Mouse (Mus musculus): ENCODE data around the gene Rab30. TPM values are rescaled to one million over a fixed set of nuclear protein-coding genes. Genes with fewer than 3 reads are reported as not detected.

Gene Rab30
- polyA plus RNA-seq, 1 experiment from 2014 or later: 24.4 TPM

DNA sequence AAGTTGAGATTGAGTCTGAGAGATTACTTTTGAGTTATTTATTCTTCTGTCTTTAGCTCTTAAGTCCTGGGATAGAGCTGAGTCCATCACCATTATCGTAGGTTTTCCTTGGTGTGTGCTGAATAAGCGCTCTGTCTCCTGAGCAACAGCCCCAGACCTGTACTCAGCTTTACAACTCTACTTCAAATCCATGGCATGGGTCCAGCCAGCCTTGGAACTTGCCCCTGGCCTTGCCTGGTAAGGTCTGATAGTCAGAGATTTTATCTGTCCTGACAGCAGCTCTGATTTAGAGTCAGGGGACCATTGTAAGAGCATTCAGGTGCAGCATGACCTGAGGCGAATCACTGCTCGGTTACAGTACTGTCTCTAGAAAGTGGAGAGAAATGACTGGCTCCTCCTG lies 66.1 kb downstream of the Rab30 start:
- H3K36me3 ChIP-seq: no peaks in the 10 kb centered on the region
- H3K4me1 ChIP-seq (replicated peaks): 0 out of 2 replicates have a peak, but pooled peaks cover 6% of the 10 kb centered on the region
- H3K4me3 ChIP-seq (replicated peaks): no peak overlapping the region
- no peaks in the 10 kb centered on the region for H3K27me3 ChIP-seq (replicated peaks)
- H3K27ac ChIP-seq: no peak overlapping the region
- ATAC-seq: no peak
- no peak overlapping the region for H3K4me2 ChIP-seq (replicated peaks)
- no peaks in the 10 kb centered on the region for H3K9me3 ChIP-seq
- WGBS: 76% methylated on average over 4 of the region's 4 CpGs
- H3K9ac ChIP-seq: no peak overlapping the region

DNA sequence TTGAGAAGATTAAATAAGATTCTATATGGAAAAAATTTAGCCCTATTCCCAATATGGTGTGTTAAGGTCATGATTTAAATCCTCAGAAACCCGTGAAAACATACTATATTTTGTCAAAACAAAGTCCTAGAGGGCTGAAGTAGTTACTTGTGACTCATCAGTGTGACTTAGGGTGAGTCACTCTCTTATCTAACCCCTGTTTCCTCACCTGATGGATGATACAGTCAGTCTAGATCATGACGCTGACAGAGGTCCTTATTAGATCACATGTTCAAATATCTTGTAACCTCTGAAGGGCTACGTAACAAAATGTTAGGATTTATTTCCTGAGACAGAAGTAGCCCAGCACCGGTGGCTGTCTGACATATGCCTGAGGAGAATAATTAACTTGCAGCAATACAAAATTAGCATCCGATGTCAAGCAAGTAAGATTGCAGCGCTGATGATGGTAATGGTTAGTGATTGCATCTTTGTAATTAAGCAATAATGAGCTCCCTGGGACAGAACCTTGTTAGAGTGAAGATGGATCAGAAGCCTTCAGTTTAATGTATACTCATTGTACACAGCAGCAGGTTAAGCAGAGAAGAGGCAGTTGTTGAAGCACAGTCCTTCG lies 70.4 kb downstream of the Rab30 start:
- H3K9me3 ChIP-seq: no peaks in the 10 kb centered on the region
- H3K4me1 ChIP-seq (replicated peaks): 0 out of 2 replicates have a peak, but pooled peaks cover 4% of the 10 kb centered on the region
- H3K4me2 ChIP-seq (replicated peaks): no peak overlapping the region
- no peak overlapping the region for H3K9ac ChIP-seq
- no peaks in the 10 kb centered on the region for H3K27me3 ChIP-seq (replicated peaks)
- 72% methylated on average over 7 of the region's 7 CpGs for WGBS
- ATAC-seq: peak; percentile 66
- no peak overlapping the region for H3K27ac ChIP-seq
- H3K36me3 ChIP-seq: no peaks in the 10 kb centered on the region
- H3K4me3 ChIP-seq (replicated peaks): no peak overlapping the region

DNA sequence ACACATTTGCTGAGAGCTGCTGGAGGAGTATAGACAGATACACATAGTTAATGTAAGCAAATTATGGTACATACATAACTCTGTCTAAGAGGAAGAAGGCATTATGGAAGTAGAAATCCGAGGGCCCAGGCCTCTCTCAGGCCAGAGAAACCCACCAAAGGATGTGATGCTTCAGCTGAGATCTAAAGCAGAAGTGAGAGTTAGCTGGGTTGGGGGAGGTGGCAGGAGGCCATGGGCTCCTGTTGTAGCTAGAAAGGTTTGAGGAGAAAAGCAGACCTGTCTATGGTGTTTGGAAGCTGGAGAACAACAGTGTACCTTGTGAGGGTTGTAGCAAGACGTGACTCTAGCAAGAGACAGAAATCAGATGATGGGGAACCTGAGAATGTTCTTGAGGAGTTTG lies 75.8 kb downstream of the Rab30 start:
- Histone ChIP-seq H3K27ac (no peak overlapping the region), H3K27me3 (replicated peaks) (no peaks in the 10 kb centered on the region), H3K9me3 (no peaks in the 10 kb centered on the region), H3K36me3 (no peaks in the 10 kb centered on the region), H3K4me3 (replicated peaks) (no peak overlapping the region), H3K9ac (no peak overlapping the region), H3K4me2 (replicated peaks) (no peak overlapping the region), H3K4me1 (replicated peaks) (0 out of 2 replicates have a peak, but pooled peaks cover 6% of the 10 kb centered on the region)
- 69% methylated on average over 2 of the region's 2 CpGs for WGBS
- ATAC-seq: no peak

DNA sequence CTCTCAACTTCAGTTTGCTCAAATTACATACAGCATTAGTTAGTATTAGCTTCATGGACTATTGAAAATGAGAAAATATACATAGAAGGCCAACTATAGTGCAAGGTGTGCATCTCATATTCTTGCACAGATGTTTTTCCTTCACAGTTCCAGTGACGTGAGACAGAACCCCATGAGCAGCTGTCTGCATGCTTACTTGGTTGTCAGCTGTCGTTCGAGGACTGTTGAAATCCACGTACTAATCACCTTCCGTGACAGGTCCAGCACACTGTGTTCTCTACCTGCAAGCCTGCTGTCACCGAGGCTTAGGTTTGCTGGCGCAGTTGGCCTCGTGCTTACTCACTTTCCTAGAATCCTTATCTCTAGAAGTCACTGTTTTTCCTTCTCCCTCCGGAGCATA lies 76.5 kb downstream of the Rab30 start:
- 80% methylated on average over 9 of the region's 9 CpGs for WGBS
- H3K9me3 ChIP-seq: no peaks in the 10 kb centered on the region
- no peak overlapping the region for H3K27ac ChIP-seq
- ATAC-seq: no peak
- H3K36me3 ChIP-seq: no peaks in the 10 kb centered on the region
- no peaks in the 10 kb centered on the region for H3K27me3 ChIP-seq (replicated peaks)
- H3K9ac ChIP-seq: no peak overlapping the region
- H3K4me2 ChIP-seq (replicated peaks): no peak overlapping the region
- 0 out of 2 replicates have a peak, but pooled peaks cover 12% of the 10 kb centered on the region for H3K4me1 ChIP-seq (replicated peaks)
- H3K4me3 ChIP-seq (replicated peaks): no peak overlapping the region

DNA sequence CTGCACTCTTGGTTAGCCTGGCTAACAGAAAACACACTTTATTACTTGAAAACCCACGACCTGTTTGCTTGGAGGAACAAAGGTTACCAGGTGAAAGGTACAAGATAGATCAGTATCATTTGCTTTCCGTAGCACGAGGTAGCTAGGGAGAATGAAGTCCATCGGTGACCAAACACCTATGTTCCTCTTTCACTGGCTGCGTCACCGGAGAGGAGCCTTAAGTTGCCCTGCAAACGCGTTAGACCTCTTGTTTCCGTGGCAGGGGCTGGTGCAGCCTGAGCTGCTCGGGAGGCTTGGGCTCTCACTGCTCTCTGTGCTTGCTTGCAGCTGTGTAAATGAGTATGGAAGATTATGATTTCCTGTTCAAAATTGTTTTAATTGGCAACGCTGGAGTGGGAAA lies 78.3 kb downstream of the Rab30 start:
- Histone ChIP-seq H3K27ac (0 out of 2 replicates have a peak overlapping the region, but pooled peaks have one; percentile 27), H3K4me2 (replicated peaks) (0 out of 2 replicates have a peak overlapping the region, but pooled peaks have one; percentile 17)

DNA sequence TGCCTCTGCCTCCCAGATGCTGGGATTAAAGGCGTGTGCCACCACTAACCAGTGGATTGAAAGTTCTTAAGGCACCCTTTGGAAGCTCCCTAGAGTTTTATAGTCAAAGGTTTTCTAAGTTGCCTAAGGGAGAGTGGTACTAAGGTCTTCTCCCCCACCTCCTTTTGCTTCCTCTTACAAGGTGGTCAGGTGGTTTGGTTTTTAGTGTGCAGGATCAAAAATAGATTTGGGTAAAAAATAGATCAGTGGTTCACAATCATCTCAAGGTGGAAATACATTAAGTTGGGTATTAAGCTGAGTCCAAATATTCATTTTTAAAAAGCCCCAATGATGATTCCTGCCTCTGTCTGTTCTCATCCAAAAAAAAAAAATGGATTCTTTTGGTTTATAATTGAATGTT lies 79.0 kb downstream of the Rab30 start:
- Histone ChIP-seq H3K9ac (no peak overlapping the region), H3K4me3 (replicated peaks) (no peak overlapping the region), H3K36me3 (no peaks in the 10 kb centered on the region), H3K4me1 (replicated peaks) (0 out of 2 replicates have a peak, but pooled peaks cover 12% of the 10 kb centered on the region), H3K27me3 (replicated peaks) (no peaks in the 10 kb centered on the region), H3K4me2 (replicated peaks) (no peak overlapping the region), H3K27ac (no peak overlapping the region), H3K9me3 (no peaks in the 10 kb centered on the region)
- ATAC-seq: no peak
- 100% methylated on average over 1 of the region's 1 CpGs for WGBS

More for the DNA sequence above, 78.3 kb downstream of the Rab30 start:
- ATAC-seq: peak; percentile 64
- Histone ChIP-seq H3K36me3 (no peaks in the 10 kb centered on the region), H3K9me3 (no peaks in the 10 kb centered on the region), H3K4me1 (replicated peaks) (0 out of 2 replicates have a peak, but pooled peaks cover 12% of the 10 kb centered on the region), H3K4me3 (replicated peaks) (no peak overlapping the region), H3K9ac (no peak overlapping the region), H3K27me3 (replicated peaks) (no peaks in the 10 kb centered on the region)
- 70% methylated on average over 11 of the region's 11 CpGs for WGBS

DNA sequence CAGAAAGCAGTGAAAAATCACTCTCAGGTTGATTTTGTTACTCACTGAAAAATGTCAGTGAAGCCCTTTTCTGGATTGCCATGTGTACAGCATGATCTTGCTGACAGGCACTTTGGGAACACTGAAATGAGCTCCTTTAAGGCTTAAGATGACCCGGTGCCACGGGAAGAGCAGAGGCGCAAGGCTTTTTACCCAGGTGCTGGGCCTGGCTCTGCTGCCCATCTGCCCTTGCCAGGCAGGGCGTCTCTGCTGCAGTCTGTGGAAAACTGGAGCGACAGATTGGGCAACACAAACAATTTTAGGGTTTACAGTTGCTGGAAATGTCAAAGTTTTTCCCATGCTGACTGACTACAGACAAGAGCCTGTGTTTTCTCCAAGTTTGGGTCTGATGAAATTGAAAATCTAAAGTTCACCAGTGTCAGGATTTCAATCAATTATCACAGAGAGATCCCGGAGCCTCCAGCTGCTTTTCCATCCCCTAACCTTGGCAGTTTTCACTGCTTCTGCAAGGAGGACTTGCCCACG lies 79.6 kb downstream of the Rab30 start:
- peak overlapping the region; percentile 67 for H3K27ac ChIP-seq
- no peak overlapping the region for H3K4me3 ChIP-seq (replicated peaks)
- 0 out of 2 replicates have a peak, but pooled peaks cover 12% of the 10 kb centered on the region for H3K4me1 ChIP-seq (replicated peaks)
- no peaks in the 10 kb centered on the region for H3K27me3 ChIP-seq (replicated peaks)
- ATAC-seq: no peak
- no peaks in the 10 kb centered on the region for H3K36me3 ChIP-seq
- H3K9ac ChIP-seq: no peak overlapping the region
- H3K9me3 ChIP-seq: no peaks in the 10 kb centered on the region
- no peak overlapping the region for H3K4me2 ChIP-seq (replicated peaks)
- 48% methylated on average over 7 of the region's 7 CpGs for WGBS

DNA sequence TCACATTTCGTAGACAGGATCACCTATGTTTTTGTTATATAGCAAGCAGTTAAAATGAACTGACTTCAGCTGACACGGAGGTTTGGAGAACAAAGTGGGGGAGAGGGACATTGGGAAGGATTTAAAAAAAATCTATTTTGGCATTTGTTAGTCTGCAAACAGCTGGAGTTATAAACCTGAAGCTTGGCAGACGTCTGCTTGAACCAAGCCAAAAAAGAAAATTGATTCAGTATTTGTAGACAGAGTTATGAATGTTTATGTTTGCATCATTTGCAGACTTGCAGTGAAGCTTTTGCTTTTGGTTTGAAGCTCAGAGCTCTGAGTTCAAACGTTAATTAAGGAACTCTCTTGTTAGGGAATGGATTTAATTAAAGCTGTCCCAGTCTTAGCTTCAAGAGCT lies 80.5 kb downstream of the Rab30 start:
- Histone ChIP-seq H3K4me1 (replicated peaks) (0 out of 2 replicates have a peak, but pooled peaks cover 12% of the 10 kb centered on the region), H3K9me3 (no peaks in the 10 kb centered on the region), H3K27me3 (replicated peaks) (no peaks in the 10 kb centered on the region), H3K27ac (peak overlapping the region; percentile 67), H3K4me2 (replicated peaks) (no peak overlapping the region), H3K36me3 (no peaks in the 10 kb centered on the region), H3K9ac (no peak overlapping the region), H3K4me3 (replicated peaks) (no peak overlapping the region)
- 38% methylated on average over 4 of the region's 4 CpGs for WGBS
- no peak for ATAC-seq

DNA sequence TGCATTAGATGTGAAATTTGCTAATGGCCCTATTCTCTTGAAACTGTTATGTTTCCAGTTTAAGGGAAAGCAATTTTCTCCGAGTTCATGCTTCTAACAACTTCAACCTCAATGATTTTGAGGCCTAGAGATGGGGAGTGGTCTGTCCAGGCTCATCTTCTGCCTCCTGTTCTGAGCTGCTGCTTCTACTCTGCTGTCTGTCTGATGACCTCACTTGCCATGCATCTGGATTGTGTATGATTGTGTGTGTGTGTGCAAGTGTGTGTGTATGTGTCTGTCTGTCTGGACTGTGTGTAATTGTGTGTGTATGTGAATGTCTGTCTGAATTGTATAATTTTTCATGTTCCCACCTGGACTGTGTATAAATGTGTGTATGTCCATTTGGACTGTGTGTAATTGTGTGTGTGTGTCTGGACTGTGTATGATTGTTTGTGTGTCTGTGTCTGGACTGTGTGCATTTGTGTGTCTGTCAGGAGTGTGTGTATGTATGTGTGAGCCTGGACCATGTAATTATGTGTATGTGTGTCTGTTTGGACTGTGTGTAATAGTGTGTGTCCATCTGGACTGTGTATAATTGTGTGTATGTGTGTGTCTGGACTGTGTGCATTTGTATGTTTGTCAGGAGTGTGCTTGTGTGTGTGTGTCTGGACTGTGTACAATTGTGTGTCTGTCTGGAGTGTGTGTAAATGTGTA lies 81.2 kb downstream of the Rab30 start:
- H3K27me3 ChIP-seq (replicated peaks): no peaks in the 10 kb centered on the region
- ATAC-seq: peak; percentile 50
- no peaks in the 10 kb centered on the region for H3K36me3 ChIP-seq
- 0 out of 2 replicates have a peak, but pooled peaks cover 12% of the 10 kb centered on the region for H3K4me1 ChIP-seq (replicated peaks)
- H3K9me3 ChIP-seq: no peaks in the 10 kb centered on the region
- no peak overlapping the region for H3K9ac ChIP-seq
- 38% methylated on average over 1 of the region's 1 CpGs for WGBS
- H3K4me3 ChIP-seq (replicated peaks): no peak overlapping the region
- peak overlapping the region; percentile 67 for H3K27ac ChIP-seq
- H3K4me2 ChIP-seq (replicated peaks): no peak overlapping the region

DNA sequence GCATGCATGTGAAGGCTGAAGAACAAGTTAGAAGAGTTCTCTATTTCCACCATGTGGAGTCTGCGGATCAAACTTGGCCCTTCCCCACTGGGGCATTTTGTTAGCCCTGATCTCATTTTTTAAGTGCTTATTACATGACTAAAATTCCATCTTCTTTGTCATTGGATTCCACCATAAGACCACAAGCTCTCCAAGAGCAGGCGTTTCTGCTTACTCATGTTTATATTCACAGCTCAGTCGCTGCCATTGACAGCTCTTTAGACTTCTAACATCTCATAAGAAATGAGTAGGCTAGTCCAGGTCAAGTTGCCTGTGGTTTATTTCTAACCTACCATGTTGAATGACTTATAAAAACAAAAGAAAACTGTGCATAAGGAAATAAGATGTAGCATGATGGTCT lies 84.8 kb downstream of the Rab30 start:
- Histone ChIP-seq H3K9ac (no peak overlapping the region), H3K9me3 (no peaks in the 10 kb centered on the region), H3K36me3 (no peaks in the 10 kb centered on the region), H3K4me1 (replicated peaks) (0 out of 2 replicates have a peak, but pooled peaks cover 5% of the 10 kb centered on the region), H3K27ac (no peak overlapping the region), H3K4me2 (replicated peaks) (no peak overlapping the region), H3K27me3 (replicated peaks) (no peaks in the 10 kb centered on the region), H3K4me3 (replicated peaks) (no peak overlapping the region)
- ATAC-seq: no peak
- 76% methylated on average over 3 of the region's 3 CpGs for whole genome bisulfite sequencing

DNA sequence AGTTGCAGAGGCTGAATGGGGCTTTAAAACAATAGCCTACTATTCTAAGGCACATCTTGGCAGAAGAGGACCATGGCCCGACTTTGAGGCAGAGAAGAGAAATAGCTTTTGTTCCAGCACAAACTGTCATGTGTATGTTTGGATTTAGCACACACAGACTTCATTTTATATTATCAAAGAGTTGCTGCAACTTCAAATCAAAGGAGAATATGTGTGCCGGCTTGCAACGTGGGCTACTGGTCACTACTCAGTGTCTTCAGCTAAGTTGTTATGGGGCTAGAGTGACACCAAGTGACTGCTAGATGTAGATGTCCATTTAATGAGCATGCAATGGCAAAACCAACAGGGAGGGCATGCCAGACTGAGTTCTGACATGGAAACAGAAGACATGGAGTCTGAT lies 86.6 kb downstream of the Rab30 start:
- H3K4me2 ChIP-seq (replicated peaks): no peak overlapping the region
- H3K36me3 ChIP-seq: 0 out of 2 replicates have a peak, but pooled peaks cover 4% of the 10 kb centered on the region
- 62% methylated on average over 3 of the region's 3 CpGs for WGBS
- H3K9ac ChIP-seq: no peak overlapping the region
- no peak overlapping the region for H3K4me3 ChIP-seq (replicated peaks)
- H3K27me3 ChIP-seq (replicated peaks): no peaks in the 10 kb centered on the region
- no peak for ATAC-seq
- H3K27ac ChIP-seq: no peak overlapping the region
- no peaks in the 10 kb centered on the region for H3K9me3 ChIP-seq
- no peaks in the 10 kb centered on the region for H3K4me1 ChIP-seq (replicated peaks)

DNA sequence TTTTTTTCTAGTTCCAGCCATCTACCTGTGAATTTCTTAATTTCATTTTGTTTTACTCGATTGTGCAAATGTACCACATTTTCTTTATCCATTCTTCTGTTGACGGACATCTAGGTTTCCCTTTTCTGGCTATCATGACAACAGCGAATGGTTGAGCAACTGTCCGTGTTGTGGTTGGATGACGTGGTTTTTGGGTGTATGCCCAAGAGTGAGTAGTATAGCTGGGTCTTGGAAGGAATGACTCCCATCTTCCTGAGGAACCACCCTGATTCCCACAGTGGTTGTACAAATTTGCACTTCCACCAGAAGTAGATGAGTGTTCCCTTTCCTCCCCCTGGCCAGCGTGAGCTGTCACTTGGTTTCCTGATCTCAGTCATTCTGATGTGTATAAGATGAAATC lies 91.0 kb downstream of the Rab30 start:
- WGBS: 88% methylated on average over 6 of the region's 6 CpGs
- H3K4me2 ChIP-seq (replicated peaks): no peak overlapping the region

More for the DNA sequence above, 91.0 kb downstream of the Rab30 start:
- no peaks in the 10 kb centered on the region for H3K27me3 ChIP-seq (replicated peaks)
- ATAC-seq: no peak
- no peak overlapping the region for H3K4me3 ChIP-seq (replicated peaks)
- H3K36me3 ChIP-seq: 0 out of 2 replicates have a peak, but pooled peaks cover 6% of the 10 kb centered on the region
- H3K27ac ChIP-seq: no peak overlapping the region
- no peak overlapping the region for H3K9ac ChIP-seq
- no peaks in the 10 kb centered on the region for H3K9me3 ChIP-seq
- no peaks in the 10 kb centered on the region for H3K4me1 ChIP-seq (replicated peaks)

Measured in intestine, embryonic 15.5 days (tissue).